Mouse (Mus musculus) liver, embryonic 16.5 days (tissue): ENCODE data around the gene Zfp169. TPM values are rescaled to one million over a fixed set of nuclear protein-coding genes. Genes with fewer than 3 reads are reported as not detected.
A peak's percentile ranks its signal among the peaks of the same experiment; 100 is the strongest.
"Not testable (repeated sequence)": the region's sequence is repeated elsewhere in the genome, so short reads cannot be mapped to it uniquely, and the experiment has no call there.

Experiments used
- ATAC-seq: fragments of 200-750 bp; cut with Nextera tagmentation; 2 replicates; pipeline ENCODE4 v1.8.0; 2017; ENCODE audit warnings: low read depth, mild to moderate bottlenecking, moderate number of reproducible peaks, moderate library complexity
- H3K27ac ChIP-seq: fragments of 300-500 bp; sonication (generic); 2 replicates; pipeline ENCODE4 v1.5.1; 2014; ENCODE audit warnings: mild to moderate bottlenecking, low read length
- H3K27me3 ChIP-seq: fragments of 300-500 bp; sonication (generic); 2 replicates; pipeline ENCODE4 v1.6.1; 2014; ENCODE audit warnings: low read depth, low read length, mixed read lengths; ENCODE audit not compliant: control insufficient read depth, insufficient read depth
- H3K36me3 ChIP-seq: fragments of 300-500 bp; sonication (generic); 2 replicates; pipeline ENCODE4 v1.6.1; 2014; ENCODE audit warnings: mild to moderate bottlenecking; ENCODE audit not compliant: control insufficient read depth, insufficient read depth
- H3K4me1 ChIP-seq: fragments of 300-500 bp; sonication (generic); 2 replicates; pipeline ENCODE4 v1.6.1; 2014; ENCODE audit warnings: low read depth, low read length, mixed read lengths; ENCODE audit not compliant: control insufficient read depth
- H3K4me2 ChIP-seq: fragments of 300-500 bp; sonication (generic); 2 replicates; pipeline ENCODE4 v1.6.1; 2014; ENCODE audit warnings: low read depth, low read length, mixed read lengths
- H3K4me3 ChIP-seq: fragments of 300-500 bp; sonication (generic); 2 replicates; pipeline ENCODE4 v1.5.1; 2014; ENCODE audit warnings: low read depth, mild to moderate bottlenecking, low read length
- H3K9ac ChIP-seq: fragments of 300-500 bp; sonication (generic); 2 replicates; pipeline ENCODE4 v1.6.1; 2014; ENCODE audit warnings: low read depth, low read length
- H3K9me3 ChIP-seq: fragments of 300-500 bp; sonication (generic); replicated peaks from 2 replicates; pipeline ENCODE4 v1.6.1; 2016; ENCODE audit warnings: low read length; ENCODE audit not compliant: control insufficient read depth
- WGBS: fragments of 180-500 bp; shearing (Covaris S2); extraction: QIAGEN DNeasy Blood & Tissue Kit; methylation state at CpG from one replicate; pipeline ENCODE4 v1.1.7; 2014; ENCODE audit not compliant: insufficient replicate concordance; 5-methylcytosine and 5-hydroxymethylcytosine counted together
- polyA plus RNA-seq: library from polyadenylated mRNA; unstranded; fragments of >200 nt; fragmentation: Nextera tagmentation; extraction: Ambion mirVana; gene quantifications from 2 replicates; pipeline ENCODE4 v1.2.1, GENCODE M21; 2015

The Zfp169 gene
- polyA plus RNA-seq, 1 experiment from 2014 or later = 1.1 TPM

- Histone ChIP-seq H3K9me3 (no peaks in the 10 kb centered on the region), H3K27ac (no peak overlapping the region), H3K27me3 (no peaks in the 10 kb centered on the region; the same call in 1 of the 2 replicates), H3K36me3 (no peaks in the 10 kb centered on the region), H3K4me3 (no peak overlapping the region), H3K4me2 (no peak overlapping the region), H3K9ac (no peak overlapping the region), H3K4me1 (no peaks in the 10 kb centered on the region)
- ATAC-seq = no peak
- WGBS = 21% methylated on average over 2 of the region's 2 CpGs
Observed at GRCm38 (mm10) chr13:48529028-48529427, 15.8 kb upstream of the Zfp169 start.

GRCm38 (mm10) chr13:48528123-48528871, 15.0 kb upstream of the Zfp169 start:
- Histone ChIP-seq H3K4me1 (no peaks in the 10 kb centered on the region), H3K36me3 (no peaks in the 10 kb centered on the region), H3K27ac (no peak overlapping the region), H3K27me3 (no peaks in the 10 kb centered on the region; the same call in 1 of the 2 replicates), H3K9ac (no peak overlapping the region), H3K9me3 (no peaks in the 10 kb centered on the region), H3K4me3 (no peak overlapping the region), H3K4me2 (no peak overlapping the region)
- ATAC-seq = peak; percentile 51; the same call in 1 of the 2 replicates
- WGBS = 52% methylated on average over 15 of the region's 15 CpGs

GRCm38 (mm10) chr13:48525745-48526144, 12.5 kb upstream of the Zfp169 start:
- H3K36me3 ChIP-seq = no peaks in the 10 kb centered on the region
- WGBS = 39% methylated on average over 5 of the region's 5 CpGs
- H3K27ac ChIP-seq = no peak overlapping the region
- no peak for ATAC-seq
- H3K4me1 ChIP-seq = no peaks in the 10 kb centered on the region
- H3K27me3 ChIP-seq = no peaks in the 10 kb centered on the region; the same call in 1 of the 2 replicates
- no peak overlapping the region for H3K4me2 ChIP-seq
- H3K9me3 ChIP-seq = no peaks in the 10 kb centered on the region
- H3K9ac ChIP-seq = no peak overlapping the region
- H3K4me3 ChIP-seq = no peak overlapping the region

GRCm38 (mm10) chr13:48519122-48519521, 5.9 kb upstream of the Zfp169 start:
- H3K27ac ChIP-seq, H3K4me1 ChIP-seq, H3K4me2 ChIP-seq, H3K27me3 ChIP-seq, H3K9ac ChIP-seq, H3K9me3 ChIP-seq, ATAC-seq, H3K4me3 ChIP-seq, H3K36me3 ChIP-seq: not testable (repeated sequence)

DNA sequence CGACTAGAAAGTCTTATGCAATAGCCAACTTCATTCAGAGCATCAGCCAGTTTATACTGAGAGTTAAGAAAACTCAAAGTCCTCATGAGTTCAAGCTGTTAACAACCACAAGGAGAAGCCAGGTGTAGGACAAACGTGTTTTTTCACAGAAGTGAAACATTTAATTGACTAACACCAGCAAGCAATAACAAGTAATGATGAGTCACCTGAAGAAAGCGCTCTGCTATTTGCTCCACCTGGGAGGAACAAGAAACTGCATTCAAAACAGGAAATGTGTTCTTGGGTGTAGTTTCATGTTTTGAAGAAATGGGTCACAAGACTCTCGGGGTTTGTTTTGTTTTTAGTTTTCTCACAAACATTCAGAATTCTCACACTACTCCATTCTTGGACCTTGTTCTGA, 2.6 kb upstream of the Zfp169 start:
- no peak overlapping the region for H3K9ac ChIP-seq
- WGBS = 71% methylated on average over 4 of the region's 4 CpGs
- H3K27ac ChIP-seq = no peak overlapping the region

GRCm38 (mm10) chr13:48508661-48509060, 4.6 kb downstream of the Zfp169 start:
- 68% methylated on average over 9 of the region's 9 CpGs for WGBS

More for the DNA sequence above, 2.6 kb upstream of the Zfp169 start:
- ATAC-seq = no peak
- Histone ChIP-seq H3K4me2 (no peak overlapping the region), H3K4me1 (peaks cover 4% of the 10 kb centered on the region; the same call in 1 of the 2 replicates), H3K4me3 (no peak overlapping the region), H3K9me3 (no peaks in the 10 kb centered on the region), H3K36me3 (no peaks in the 10 kb centered on the region), H3K27me3 (no peaks in the 10 kb centered on the region)

DNA sequence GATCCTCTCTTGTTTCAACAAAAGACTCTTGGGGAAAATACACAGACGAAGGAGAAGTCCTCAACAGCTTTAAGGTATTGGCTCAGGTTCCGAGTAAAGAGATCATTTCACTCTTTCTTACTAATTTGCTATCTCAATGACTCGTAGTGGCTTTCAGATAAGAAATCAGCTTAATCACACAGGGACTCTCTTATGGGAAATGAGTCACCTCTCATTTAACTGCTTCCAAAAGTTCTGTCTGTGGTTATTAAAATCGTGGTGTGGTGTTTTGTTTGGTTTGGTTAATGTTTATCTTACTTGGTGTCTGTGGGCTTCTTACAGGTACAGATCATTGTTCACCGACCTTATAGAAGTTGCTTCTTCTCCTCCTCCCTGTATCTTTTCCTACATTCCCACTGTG, 10.8 kb downstream of the Zfp169 start:
- no peak overlapping the region for H3K9ac ChIP-seq
- no peak overlapping the region for H3K4me2 ChIP-seq
- H3K36me3 ChIP-seq = peaks cover 9% of the 10 kb centered on the region
- 46% methylated on average over 5 of the region's 5 CpGs for WGBS
- H3K27ac ChIP-seq = no peak overlapping the region
- H3K4me1 ChIP-seq = no peaks in the 10 kb centered on the region
- no peak overlapping the region for H3K4me3 ChIP-seq
- no peaks in the 10 kb centered on the region for H3K27me3 ChIP-seq
- no peak for ATAC-seq
- no peaks in the 10 kb centered on the region for H3K9me3 ChIP-seq

More at GRCm38 (mm10) chr13:48508661-48509060, 4.6 kb downstream of the Zfp169 start:
- H3K9ac ChIP-seq = no peak overlapping the region
- peaks cover 5% of the 10 kb centered on the region for H3K36me3 ChIP-seq
- H3K27ac ChIP-seq = no peak overlapping the region
- no peak for ATAC-seq
- H3K4me3 ChIP-seq = no peak overlapping the region
- H3K4me1 ChIP-seq = peaks cover 4% of the 10 kb centered on the region; the same call in 1 of the 2 replicates
- H3K4me2 ChIP-seq = no peak overlapping the region
- no peaks in the 10 kb centered on the region for H3K9me3 ChIP-seq
- H3K27me3 ChIP-seq = no peaks in the 10 kb centered on the region

DNA sequence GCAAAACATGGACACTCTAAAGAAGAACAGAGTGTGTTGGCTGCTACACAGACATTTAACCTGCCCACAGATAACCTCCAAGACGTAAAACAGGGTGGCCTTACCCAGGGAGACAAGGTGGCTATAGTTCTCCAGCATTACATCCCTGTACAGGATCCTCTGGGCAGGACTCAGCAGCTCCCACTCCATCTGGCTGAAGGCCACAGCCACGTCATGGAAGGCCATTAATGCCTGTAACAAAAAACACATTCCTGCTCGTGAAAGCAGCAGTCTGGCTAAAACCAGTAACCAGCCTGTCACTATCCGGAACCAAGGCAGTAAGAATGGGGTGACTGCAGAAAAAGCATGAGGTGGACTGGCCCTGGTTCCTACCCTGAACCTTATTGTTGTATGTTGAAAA, 14.6 kb downstream of the Zfp169 start:
- WGBS = 67% methylated on average over 4 of the region's 4 CpGs
- peaks cover 6% of the 10 kb centered on the region for H3K36me3 ChIP-seq
- H3K27ac ChIP-seq = no peak overlapping the region
- H3K9me3 ChIP-seq = no peaks in the 10 kb centered on the region
- H3K4me1 ChIP-seq = no peaks in the 10 kb centered on the region
- H3K27me3 ChIP-seq = no peaks in the 10 kb centered on the region
- ATAC-seq = no peak
- H3K9ac ChIP-seq = no peak overlapping the region
- no peak overlapping the region for H3K4me2 ChIP-seq
- H3K4me3 ChIP-seq = no peak overlapping the region

DNA sequence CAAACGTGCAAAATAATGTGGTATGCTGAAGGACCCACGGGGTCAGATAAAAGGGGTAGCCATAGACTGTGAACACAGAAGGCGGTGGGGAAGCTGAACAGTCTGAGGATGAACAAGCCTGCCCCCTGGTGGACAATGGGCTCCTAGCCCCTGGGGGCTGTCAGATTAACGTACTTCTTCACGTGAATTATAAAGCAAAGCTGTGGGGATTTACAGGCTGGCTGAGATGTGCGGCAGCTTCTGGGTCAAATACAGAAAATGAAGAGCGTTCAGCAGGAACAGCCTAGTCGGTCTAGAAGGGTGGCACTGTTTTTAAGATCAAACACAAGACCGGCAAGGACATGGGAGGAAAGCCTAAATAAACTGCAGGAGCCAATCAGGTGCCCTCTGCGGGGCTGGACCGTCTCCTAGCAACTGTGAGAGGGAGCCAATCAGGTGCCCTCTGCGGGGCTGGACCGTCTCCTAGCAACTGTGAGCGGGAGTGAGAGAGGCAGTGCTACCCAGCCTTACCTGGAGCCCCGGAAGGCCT, 15.5 kb downstream of the Zfp169 start:
- Histone ChIP-seq H3K4me3 (no peak overlapping the region), H3K4me1 (no peaks in the 10 kb centered on the region), H3K36me3 (peaks cover 6% of the 10 kb centered on the region), H3K4me2 (no peak overlapping the region), H3K9ac (no peak overlapping the region), H3K9me3 (no peaks in the 10 kb centered on the region), H3K27ac (no peak overlapping the region), H3K27me3 (no peaks in the 10 kb centered on the region)
- WGBS = 56% methylated on average over 15 of the region's 15 CpGs
- ATAC-seq = no peak
